Mouse (Mus musculus): ENCODE measurements around the gene Sapcd1.

- no peak for TF ChIP-seq CTCF (IDR thresholded peaks at IDR 0.05; ENCODE audit: extremely low read depth, insufficient read length, insufficient replicate concordance, low read depth, low read length)
- TF ChIP-seq POLR2A (IDR thresholded peaks at IDR 0.05; ENCODE audit: low read depth, low read length) = no peak
These were observed at the start of gene Sapcd1 for GRCm38 (mm10) chr17:35027277-35028068.
